Mouse (Mus musculus) liver, embryonic 11.5 days (tissue): ENCODE results near the gene Krtap6-5. TPM values are rescaled to one million over a fixed set of nuclear protein-coding genes. Genes with fewer than 3 reads are reported as not detected.

ENCODE experiments used
- polyA plus RNA-seq: library from polyadenylated mRNA; unstranded; fragments of >200 nt; fragmentation: Nextera tagmentation; extraction: Ambion mirVana; gene quantifications from 2 replicates; pipeline ENCODE4 v1.2.1, GENCODE M21; 2014

The Krtap6-5 gene
- polyA plus RNA-seq, 1 experiment from 2014 or later: not detected

Other genes starting within 250 kb of the Krtap6-5 start
- gene Gm20741, start 235.7 kb downstream of the Krtap6-5 start, polyA plus RNA-seq: not detected in 2 replicates
- gene Krtap15, start 227.7 kb downstream of the Krtap6-5 start, polyA plus RNA-seq: 0.22 TPM in 1 of 2 replicates, not detected in the other
- gene Krtap14, start 221.7 kb downstream of the Krtap6-5 start, polyA plus RNA-seq: not detected in 2 replicates
- gene Krtap19-1, start 178.5 kb downstream of the Krtap6-5 start, polyA plus RNA-seq: not detected in 2 replicates
- not detected in 2 replicates for gene Krtap19-2, start 173.6 kb downstream of the Krtap6-5 start, polyA plus RNA-seq
- gene Krtap19-3, start 169.8 kb downstream of the Krtap6-5 start, polyA plus RNA-seq: not detected in 2 replicates
- not detected in 2 replicates for gene Krtap19-4, start 162.8 kb downstream of the Krtap6-5 start, polyA plus RNA-seq
- gene Krtap19-5, start 151.4 kb downstream of the Krtap6-5 start, polyA plus RNA-seq: not detected in 2 replicates
- not detected in 2 replicates for gene Krtap19-9b, start 115.6 kb downstream of the Krtap6-5 start, polyA plus RNA-seq
- gene Krtap16-3, start 85.0 kb downstream of the Krtap6-5 start, polyA plus RNA-seq: not detected in 2 replicates
- not detected in 2 replicates for gene Krtap22-2, start 37.1 kb downstream of the Krtap6-5 start, polyA plus RNA-seq
- not detected in 2 replicates for gene Gm10229, start 32.6 kb downstream of the Krtap6-5 start, polyA plus RNA-seq
- gene Krtap6-1, start 16.2 kb downstream of the Krtap6-5 start, polyA plus RNA-seq: not detected in 2 replicates
- gene Gm10228, start 6.4 kb downstream of the Krtap6-5 start, polyA plus RNA-seq: not detected in 2 replicates
- not detected in 2 replicates for gene 1110025L11Rik, start 16.1 kb upstream of the Krtap6-5 start, polyA plus RNA-seq
- gene Krtap6-3, start 36.1 kb upstream of the Krtap6-5 start, polyA plus RNA-seq: not detected in 2 replicates
- not detected in 2 replicates for gene Gm6358, start 93.0 kb upstream of the Krtap6-5 start, polyA plus RNA-seq
- not detected in 2 replicates for gene Gm10061, start 103.2 kb upstream of the Krtap6-5 start, polyA plus RNA-seq
- gene Gm9789, start 110.1 kb upstream of the Krtap6-5 start, polyA plus RNA-seq: not detected in 2 replicates
- gene Gm7735, start 121.6 kb upstream of the Krtap6-5 start, polyA plus RNA-seq: not detected in 2 replicates
- gene 1110057P08Rik, start 126.9 kb upstream of the Krtap6-5 start, polyA plus RNA-seq: not detected in 2 replicates
- gene Krtap20-2, start 158.0 kb upstream of the Krtap6-5 start, polyA plus RNA-seq: not detected in 2 replicates